Mouse (Mus musculus): ENCODE results near the gene Rasa2. TPM values are rescaled to one million over a fixed set of nuclear protein-coding genes. Genes with fewer than 3 reads are reported as not detected.
A peak's percentile ranks its signal among the peaks of the same experiment; 100 is the strongest.
"Not testable (repeated sequence)": the region's sequence is repeated elsewhere in the genome, so short reads cannot be mapped to it uniquely, and the experiment has no call there.

Rasa2 gene
- total RNA-seq (2015; ENCODE audit: low replicate concordance): 4.0 and 7.5 TPM in 2 replicates
- total RNA-seq (2017; ENCODE audit: low replicate concordance): 6.3 and 8.9 TPM in 2 replicates

DNA sequence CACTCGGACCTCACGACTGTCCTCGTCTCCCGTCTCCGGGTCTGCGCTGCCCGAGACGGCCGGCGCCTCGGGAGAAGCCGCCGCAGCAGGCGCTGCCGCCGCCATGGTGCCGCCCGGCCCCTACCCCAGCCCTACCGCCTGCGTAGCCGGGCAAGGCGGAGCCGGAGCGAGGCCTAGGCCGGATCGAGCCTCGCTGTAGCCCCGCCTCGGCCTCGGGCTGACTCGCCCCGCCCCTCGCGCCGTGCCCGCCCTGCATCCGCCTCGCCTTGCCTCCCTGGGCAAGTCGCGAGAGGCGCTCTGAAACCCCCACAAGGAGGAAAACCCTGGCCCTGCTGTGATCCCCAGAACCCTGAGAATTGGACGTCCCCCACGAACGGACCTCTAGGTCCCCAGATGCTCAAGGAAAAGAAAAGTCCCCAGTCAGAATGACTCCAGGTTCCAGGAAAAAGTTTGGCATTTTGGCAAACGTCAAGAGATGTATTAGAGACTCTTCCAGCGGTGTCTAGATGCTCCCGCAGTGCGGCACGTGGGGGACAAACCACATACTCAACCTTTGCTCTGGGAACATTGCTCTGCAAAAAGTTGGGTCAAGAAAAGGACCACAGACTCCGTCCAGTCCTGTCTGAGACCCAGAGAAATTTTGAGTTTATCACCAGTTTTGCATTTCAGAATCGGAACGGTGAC lies at the start of gene Rasa2:
Rasa2 (minus strand) TSS at position 229 of the 684 bp plus-strand sequence.
- ATAC-seq (replicated peaks; ENCODE audit: low FRiP score, poor library complexity, severe bottlenecking): peak; percentile 98

DNA sequence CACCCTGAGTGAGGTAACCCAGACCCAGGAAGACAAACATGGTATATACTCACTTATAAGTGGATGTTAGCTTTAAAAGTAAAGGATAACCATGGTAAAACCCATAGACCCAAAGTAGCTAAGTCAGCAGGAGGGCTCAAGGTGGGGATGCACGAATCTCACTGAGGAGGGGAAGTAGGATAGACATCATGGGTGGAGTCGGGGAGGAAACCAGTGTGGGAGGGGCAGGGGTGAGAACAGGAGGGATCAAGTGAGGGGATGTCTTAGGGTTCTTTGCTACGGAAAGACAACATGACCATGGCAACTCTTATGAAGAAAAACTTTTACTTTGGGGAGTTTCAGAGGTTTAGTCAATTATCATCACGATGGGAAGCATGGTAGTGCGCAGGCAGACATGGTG lies 47.2 kb upstream of the Rasa2 start:
- ATAC-seq (replicated peaks; ENCODE audit: low FRiP score, poor library complexity, severe bottlenecking): no peak

DNA sequence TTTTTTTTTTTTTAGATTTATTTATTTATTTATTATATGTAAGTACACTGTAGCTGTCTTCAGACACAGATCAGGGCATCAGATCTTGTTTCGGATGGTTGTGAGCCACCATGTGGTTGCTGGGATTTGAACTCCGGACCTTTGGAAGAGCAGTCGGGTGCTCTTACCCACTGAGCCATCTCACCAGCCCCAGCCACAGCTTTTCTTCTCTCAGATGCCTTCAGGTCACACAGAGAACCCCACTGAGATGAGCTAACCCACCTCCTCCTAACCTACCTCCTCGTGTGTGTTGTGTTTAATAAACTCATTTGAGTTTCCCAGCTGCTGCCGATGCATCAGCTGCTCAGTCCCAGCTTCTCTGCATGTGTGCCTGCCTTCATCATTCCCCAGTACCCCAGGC lies 46.3 kb upstream of the Rasa2 start:
- ATAC-seq (replicated peaks; ENCODE audit: low FRiP score, poor library complexity, severe bottlenecking): not testable (repeated sequence)

DNA sequence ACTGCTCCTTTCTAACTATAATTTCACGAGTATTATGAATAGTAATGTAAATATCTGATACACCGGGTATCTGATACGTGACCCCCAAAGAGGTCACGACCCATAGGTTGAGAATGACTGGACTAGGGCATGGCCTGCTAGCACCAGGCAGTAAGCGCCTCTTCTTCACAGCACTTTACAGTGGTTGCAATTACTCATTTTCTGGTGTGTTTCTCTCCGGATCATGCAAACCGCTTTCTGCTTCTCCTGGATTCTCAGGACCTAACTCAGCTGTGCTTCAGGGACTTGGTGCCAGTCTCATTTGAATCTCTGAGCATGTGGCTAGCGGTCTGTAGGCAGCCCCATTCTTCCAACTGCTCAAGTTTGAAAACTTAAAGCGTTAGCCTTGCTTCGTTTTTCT lies 45.3 kb upstream of the Rasa2 start:
- no peak for ATAC-seq (replicated peaks; ENCODE audit: low FRiP score, poor library complexity, severe bottlenecking)

DNA sequence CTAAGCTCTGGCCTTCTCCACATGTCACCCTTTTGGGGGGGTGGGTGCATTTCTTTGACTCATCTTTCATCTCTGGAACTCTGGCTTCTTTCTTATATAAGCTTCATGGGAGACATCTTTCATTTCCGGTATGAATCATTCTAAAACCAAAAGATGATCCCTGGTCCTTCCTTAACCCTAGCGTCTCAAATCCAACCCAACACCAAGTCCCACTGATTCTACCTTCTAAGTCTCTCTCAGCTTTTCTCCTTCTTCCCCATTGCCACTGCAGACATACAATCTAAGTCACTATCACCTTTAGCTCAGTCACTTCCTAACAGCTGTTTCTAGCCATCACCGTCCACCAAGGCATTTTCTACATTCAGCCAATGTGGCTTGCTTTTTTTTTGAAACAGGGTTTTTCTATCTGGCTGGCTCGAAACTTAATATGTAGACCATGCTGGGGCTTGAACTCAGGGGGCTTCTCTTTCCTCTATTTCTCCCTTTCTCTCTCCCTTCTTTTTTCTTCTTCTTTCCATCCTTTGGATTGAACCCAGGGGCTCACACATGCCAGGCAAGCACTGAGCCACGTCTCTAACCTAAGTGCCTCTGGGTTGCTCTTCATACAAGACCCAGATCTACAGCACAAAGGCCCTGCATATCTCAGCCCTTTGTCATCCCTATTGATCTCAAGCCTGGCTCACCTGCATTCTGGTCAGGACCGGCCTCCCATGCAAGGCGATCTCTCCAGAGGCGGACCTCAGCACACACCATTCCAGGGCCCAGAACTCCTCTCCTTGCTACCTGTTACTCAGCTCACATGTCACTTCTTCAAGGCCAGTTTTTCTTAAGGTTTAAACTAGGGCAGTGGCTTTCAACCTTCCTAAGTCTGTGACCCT lies 44.6 kb upstream of the Rasa2 start:
- ATAC-seq (replicated peaks; ENCODE audit: low FRiP score, poor library complexity, severe bottlenecking): no peak

DNA sequence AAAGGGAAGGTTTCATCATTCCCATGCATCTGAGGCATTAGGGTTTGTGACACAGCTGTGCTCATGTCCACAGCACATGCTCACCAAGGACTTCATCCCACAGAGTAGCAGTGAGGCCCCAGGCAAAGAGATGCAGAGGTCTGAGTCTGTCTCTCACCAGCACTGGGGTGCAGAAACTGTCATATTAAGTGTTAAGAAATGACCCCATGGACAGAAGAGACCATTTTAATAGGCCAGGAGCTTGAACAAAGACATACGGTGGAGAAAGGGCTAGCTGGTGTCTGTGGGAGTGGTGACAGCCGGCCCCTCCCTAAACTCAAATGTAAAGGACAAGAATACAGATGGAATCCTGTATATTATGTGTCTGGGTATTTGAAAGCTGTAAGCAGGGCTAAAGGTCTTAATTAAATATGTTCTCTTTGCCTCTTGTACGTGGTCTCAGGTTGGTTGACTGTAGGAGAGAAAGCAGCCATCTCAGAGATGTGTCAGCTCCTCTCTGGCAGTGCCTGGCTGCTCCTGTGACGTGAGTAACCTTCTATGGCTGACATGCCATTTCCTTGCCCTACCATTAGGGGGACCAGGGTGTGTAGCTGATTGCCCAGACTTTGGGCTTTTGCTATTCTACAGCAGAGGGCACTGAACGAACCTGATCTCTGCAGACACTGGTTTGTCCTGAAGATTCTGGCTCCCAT lies 43.8 kb upstream of the Rasa2 start:
- ATAC-seq (replicated peaks; ENCODE audit: low FRiP score, poor library complexity, severe bottlenecking): peak; percentile 58; the same call in 1 of the 2 replicates

DNA sequence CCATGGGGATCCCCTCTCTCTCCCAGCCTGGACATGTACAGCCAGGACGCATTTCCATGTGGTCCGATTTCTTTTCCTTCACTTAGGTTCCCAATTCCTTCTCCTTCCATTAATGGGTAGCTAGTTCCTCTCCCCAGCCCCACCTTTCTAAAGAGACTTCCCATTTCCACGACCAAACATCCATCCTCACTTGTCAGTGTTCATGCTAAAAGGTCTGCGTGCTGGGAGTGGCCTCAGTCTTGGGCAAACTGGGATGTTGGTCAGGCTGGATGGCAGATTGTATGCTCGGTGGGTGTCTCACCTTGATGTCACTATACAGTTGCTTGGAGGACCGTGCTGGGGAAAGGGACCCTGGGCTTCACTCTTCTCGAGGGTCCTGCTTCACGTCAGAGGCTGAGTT lies 42.9 kb upstream of the Rasa2 start:
- ATAC-seq (replicated peaks; ENCODE audit: low FRiP score, poor library complexity, severe bottlenecking): no peak

DNA sequence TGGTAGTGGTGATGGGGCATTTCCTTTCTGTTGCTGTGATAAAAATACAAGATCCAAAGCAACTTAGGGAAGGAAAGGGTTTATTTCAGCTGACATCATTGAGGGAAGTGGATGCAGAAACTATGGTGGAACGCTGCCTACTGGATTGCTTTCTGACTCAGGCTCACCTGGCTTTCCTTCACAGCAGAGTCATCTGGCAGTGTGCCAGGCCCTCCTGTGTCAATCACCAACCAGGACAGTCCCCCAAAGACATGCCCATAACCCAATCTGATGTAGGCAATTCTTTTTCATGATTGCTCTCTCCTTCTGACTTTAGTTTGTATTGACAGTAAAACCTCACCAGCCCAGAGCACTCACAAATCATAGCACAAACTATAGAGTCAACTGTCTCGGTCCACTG lies 41.0 kb upstream of the Rasa2 start:
- no peak for ATAC-seq (replicated peaks; ENCODE audit: low FRiP score, poor library complexity, severe bottlenecking)

DNA sequence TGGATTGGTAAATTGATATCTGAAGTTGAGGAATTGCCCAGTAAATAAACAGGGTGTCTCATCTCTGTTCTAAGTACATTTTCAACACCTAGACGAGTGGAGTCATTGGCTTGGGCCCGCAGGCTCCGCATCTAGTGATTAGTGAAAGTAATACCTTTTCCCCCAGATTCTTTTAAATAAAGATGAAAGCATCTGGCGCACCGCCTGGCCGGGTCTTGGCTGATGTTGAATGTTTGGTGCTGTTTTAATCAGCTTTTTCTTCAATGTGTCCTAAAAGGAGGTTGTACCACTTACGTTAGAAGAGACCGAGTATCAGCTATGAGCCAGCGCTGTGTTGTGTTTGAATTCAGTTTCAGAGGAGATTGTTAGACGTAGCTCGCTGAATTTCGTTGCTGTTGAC lies 39.8 kb upstream of the Rasa2 start:
- no peak for ATAC-seq (replicated peaks; ENCODE audit: low FRiP score, poor library complexity, severe bottlenecking)

DNA sequence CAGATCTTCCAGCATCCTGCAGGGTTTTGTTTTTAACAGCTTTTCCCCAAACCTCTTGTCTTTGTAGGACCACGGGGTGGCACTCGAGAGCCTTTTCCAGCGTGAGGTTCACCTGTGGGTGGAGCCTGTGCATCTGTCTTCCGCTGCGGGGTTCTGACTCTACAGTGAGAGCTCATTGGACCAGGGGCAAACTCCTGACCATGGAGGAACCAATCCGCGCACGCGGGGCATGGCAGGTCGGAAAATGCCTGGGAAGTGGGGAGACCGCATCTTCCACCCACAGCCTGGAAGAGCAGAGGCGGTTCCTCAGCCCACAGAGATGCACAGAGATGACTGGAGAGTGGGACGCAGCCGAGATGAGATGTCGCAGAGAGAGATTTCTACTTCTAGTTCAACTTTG lies 38.5 kb upstream of the Rasa2 start:
- ATAC-seq (replicated peaks; ENCODE audit: low FRiP score, poor library complexity, severe bottlenecking): peak; percentile 98

DNA sequence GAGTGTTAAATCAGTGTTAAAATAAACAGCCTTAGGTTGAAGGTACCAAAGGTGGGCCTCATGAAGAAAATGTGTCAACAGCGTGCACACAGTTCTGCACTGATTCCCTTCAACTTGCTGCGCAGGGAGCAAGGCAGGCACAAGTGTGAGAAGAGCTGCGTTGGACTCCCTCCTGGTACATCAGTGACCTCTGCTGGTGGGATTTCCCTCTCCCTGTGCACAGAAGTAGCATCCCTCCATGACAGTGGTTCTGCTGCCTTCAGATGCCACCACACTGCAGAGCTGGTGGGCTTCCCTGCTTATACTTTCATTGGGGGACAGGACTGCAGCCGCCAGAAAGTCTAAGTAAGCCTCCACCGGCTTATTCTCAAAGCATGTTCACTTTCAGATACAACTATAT lies 37.2 kb upstream of the Rasa2 start:
- ATAC-seq (replicated peaks; ENCODE audit: low FRiP score, poor library complexity, severe bottlenecking): no peak

DNA sequence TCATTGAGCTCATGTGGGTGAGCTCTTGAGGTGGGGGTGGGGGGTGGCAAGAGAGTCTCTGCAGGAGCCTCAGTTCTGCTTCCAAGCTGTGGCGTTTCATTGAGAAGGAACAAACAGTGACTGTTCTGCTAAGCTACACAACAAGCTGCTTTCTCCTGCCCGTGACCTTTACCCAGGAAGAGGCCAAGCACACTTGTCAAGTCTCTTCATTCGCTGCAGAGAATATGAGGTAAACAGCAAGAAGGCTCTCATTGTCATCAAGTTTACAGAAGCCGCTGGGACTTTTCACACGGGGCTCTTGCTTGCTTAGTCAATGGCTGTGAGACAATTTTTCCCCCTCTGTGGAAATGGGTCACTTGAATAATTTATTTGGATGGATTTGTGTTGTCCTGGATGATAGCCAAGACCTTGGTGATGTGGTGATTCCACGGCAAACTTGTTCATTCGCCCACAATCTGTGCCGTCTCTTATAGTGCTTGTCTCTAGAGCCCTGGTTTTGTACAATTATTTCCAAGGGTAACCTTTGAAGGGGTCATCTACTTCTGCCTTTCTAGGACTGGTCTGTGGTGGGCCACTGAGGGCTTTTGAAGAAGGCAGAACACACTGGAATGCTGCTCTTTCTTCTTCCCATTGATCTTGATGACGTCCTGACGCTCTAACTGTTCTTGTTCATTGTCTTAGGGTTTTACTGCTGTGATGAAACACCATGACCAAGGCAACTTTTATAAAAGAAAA lies 29.3 kb upstream of the Rasa2 start:
- no peak for ATAC-seq (replicated peaks; ENCODE audit: low FRiP score, poor library complexity, severe bottlenecking)

DNA sequence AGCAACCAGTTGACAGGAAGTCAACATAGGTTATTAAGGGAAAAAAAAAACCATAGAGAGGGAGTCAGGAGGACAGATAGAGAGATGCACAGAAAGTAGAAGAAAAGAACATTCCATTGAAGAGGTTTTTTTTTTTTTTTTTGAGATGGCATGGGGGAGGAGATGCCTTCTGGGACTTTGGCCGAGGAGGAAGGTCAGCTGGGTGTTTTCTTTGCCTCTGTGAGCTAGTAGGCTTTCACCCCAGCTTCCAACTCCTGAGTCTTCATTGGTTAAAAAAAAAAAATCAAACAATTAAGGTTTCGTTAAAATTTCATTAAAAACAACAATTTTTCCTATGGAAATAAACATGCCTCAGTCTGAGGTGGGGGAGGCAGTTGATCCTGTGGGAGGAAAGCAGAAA lies 28.4 kb upstream of the Rasa2 start:
- no peak for ATAC-seq (replicated peaks; ENCODE audit: low FRiP score, poor library complexity, severe bottlenecking)

DNA sequence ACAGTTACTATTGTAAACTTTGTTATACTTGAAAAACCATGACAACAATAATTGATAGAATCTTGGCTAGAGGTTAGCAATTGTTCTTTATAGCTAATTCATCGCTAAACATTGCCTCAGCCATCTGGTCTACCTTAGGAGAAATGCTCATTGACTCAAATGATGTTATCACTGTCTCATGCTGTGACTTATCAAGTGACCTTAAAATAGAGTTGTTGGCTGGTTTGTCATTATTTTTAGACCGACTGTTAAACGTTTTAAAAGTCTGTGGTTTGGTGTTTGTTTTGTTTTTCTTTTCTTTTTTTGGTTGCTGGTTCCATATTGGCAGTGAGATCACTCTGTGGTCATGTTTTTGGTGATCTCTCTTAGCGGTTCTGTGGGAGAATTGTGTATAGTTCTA lies 22.1 kb upstream of the Rasa2 start:
- no peak for ATAC-seq (replicated peaks; ENCODE audit: low FRiP score, poor library complexity, severe bottlenecking)

DNA sequence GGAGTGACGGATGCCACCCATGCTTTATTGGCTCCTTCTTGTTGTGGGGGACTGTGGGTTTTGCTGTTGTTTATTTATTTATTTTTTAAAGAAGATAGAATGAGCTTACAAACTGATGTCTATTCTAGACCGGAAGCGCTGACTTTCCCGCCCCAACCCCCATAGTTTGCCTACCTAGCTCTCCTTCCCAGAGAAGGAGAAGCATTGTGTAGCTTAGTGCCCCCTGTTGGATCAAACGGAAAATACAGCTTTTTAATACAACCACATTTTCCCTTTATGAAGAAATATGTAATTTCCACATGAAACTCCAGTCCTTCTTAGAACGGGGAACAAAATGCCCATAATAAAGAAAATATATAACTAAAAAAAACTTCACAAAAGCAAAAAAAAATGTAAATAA lies 21.3 kb upstream of the Rasa2 start:
- no peak for ATAC-seq (replicated peaks; ENCODE audit: low FRiP score, poor library complexity, severe bottlenecking)

DNA sequence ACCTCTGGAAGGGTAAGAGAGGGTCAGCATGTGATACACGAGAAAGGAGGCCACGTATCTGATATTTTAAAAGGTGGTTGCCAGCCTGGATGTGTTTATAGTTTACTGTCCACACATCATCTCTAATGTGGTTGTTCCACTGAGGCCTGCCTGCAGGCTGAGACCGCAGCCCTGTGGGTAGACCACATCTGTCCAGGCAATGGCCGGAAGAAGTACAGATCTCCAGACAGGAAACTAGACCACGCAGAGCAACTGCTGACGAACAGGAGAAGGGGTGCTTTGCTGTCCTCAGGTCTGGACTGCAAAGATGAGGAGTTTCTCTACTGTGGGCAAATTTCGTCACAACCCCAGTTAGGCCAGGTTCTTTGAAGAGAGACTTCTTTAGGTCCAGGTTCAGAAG lies 19.4 kb upstream of the Rasa2 start:
- ATAC-seq (replicated peaks; ENCODE audit: low FRiP score, poor library complexity, severe bottlenecking): no peak

DNA sequence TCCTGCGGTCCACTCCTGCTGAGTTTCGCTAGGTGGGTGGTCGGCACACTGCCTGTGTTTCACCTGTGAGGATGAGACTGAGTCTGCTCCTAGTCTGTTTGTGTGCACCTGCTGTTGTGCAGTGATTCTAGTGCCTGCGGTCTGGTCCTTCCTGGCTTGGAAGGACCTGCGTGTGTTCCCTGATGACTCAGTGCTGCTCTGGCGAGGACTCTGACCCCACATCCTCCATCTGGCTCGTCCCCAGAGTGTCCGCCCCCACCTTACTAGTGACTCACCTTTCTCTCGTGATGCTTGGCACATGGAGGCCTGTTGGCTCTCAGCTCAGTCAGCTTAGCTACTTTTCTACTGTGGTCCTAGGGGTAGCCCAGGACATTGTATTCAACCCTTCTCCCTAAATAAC lies 18.5 kb upstream of the Rasa2 start:
- ATAC-seq (replicated peaks; ENCODE audit: low FRiP score, poor library complexity, severe bottlenecking): no peak

DNA sequence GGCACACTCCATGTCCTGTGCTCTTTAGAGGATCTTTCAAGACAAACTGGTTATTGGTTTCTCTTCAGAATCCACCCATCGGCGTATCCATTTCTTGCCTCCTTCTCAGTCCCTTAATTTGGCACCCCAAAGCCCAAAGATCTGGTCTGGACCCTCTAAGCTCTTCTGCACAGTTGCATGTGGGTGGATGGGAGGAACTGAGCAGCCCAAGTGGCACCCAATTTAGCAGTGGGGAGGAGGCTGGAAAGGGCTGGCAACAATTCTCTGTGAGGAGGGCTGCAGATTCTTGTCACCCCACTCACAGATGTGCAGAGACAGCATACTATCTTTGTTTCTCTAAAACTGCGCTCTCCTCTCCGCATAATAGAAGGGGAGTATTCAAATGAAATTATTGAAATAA lies 17.9 kb upstream of the Rasa2 start:
- ATAC-seq (replicated peaks; ENCODE audit: low FRiP score, poor library complexity, severe bottlenecking): no peak

DNA sequence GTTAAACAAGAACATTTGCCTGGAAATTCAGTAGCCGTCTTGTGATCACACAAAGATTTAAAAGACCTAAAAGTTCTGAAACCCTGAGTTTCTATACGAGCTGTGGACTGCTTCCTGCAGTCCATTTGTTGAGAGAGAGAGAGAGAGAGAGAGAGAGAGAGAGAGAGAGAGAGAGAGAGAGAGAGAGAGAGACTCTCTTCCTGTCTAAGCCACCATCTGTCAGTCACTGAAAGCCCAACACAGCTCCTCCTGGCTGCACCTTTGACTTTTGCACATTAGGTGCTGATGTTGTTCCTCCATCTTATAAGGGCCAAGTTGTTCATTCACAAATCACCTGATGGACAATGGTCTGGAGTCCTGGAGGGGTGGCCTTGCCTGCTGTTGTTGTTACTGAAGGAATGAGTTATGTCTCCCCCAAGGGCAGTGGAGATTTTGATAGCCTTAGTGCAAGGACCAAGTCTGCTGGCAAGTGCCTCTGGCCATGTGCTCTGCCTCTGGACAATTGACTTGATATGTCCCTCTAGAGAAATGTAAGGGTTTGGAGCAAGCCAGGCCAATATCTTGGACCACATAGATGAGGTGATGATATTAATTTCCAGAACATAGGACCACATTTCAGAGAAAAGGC lies 15.4 kb upstream of the Rasa2 start:
- no peak for ATAC-seq (replicated peaks; ENCODE audit: low FRiP score, poor library complexity, severe bottlenecking)

DNA sequence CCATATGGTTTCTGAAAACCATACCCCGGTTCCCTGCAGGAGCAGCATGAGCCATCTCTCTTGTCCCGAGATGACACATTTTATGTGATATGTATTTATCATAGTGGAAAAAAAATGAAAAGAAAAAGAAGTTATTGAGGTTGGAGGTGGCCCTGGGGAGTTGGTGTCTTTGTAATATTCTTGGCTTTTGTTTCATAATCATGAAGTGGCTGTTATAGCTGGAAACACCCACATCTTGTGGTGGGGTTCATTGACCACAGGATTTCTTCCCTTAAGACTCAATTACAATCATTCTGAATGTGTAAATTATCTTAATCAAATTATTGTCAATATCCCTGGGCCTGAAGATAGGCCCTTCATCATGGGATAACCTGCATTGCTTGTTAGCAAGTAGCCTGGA lies 13.4 kb upstream of the Rasa2 start:
- ATAC-seq (replicated peaks; ENCODE audit: low FRiP score, poor library complexity, severe bottlenecking): no peak
